Mouse (Mus musculus) midbrain, embryonic 11.5 days (tissue): ENCODE data around the gene Glis3. TPM values are rescaled to one million over a fixed set of nuclear protein-coding genes. Genes with fewer than 3 reads are reported as not detected.
A peak's percentile ranks its signal among the peaks of the same experiment; 100 is the strongest.

Experiments used
- ATAC-seq: fragments of 200-750 bp; cut with Nextera tagmentation; 2 replicates; pipeline ENCODE4 v1.8.0; 2017; ENCODE audit warnings: moderate TSS enrichment, moderate library complexity; ENCODE audit not compliant: low FRiP score
- DNase-seq: peaks from one replicate; pipeline ENCODE4 v3.0.0; 2015; ENCODE audit warnings: low spot score; ENCODE audit errors: missing footprints
- H3K27ac ChIP-seq: fragments of 300-500 bp; sonication (generic); 2 replicates; pipeline ENCODE4 v1.5.1; 2014; ENCODE audit warnings: low read depth, low read length
- H3K27me3 ChIP-seq: fragments of 300-500 bp; sonication (generic); 2 replicates; pipeline ENCODE4 v1.6.1; 2014; ENCODE audit warnings: mild to moderate bottlenecking, low read length, moderate library complexity, mixed read lengths; ENCODE audit not compliant: control insufficient read depth, insufficient read depth
- H3K36me3 ChIP-seq: fragments of 300-500 bp; sonication (generic); 2 replicates; pipeline ENCODE4 v1.6.1; 2014; ENCODE audit warnings: mild to moderate bottlenecking, low read length, moderate library complexity, mixed read lengths; ENCODE audit not compliant: control insufficient read depth, insufficient read depth
- H3K4me1 ChIP-seq: fragments of 300-500 bp; sonication (generic); 2 replicates; pipeline ENCODE4 v1.6.1; 2014; ENCODE audit warnings: low read length; ENCODE audit not compliant: control insufficient read depth, insufficient read depth
- H3K4me2 ChIP-seq: fragments of 300-500 bp; sonication (generic); 2 replicates; pipeline ENCODE4 v1.6.1; 2014; ENCODE audit warnings: mild to moderate bottlenecking, moderate library complexity
- H3K4me3 ChIP-seq: fragments of 300-500 bp; sonication (generic); 2 replicates; pipeline ENCODE4 v1.5.1; 2014; ENCODE audit warnings: low read depth, low read length
- H3K9ac ChIP-seq: fragments of 300-500 bp; sonication (generic); 2 replicates; pipeline ENCODE4 v1.6.1; 2014; ENCODE audit warnings: low read length
- H3K9me3 ChIP-seq: fragments of 300-500 bp; sonication (generic); 2 replicates; pipeline ENCODE4 v1.6.1; 2016; ENCODE audit warnings: low read length; ENCODE audit not compliant: control insufficient read depth
- WGBS: fragments of 180-500 bp; shearing (Covaris S2); extraction: QIAGEN DNeasy Blood & Tissue Kit; methylation state at CpG from one replicate; pipeline ENCODE4 v1.1.7; 2014; 5-methylcytosine and 5-hydroxymethylcytosine counted together
- polyA plus RNA-seq: library from polyadenylated mRNA; unstranded; fragments of >200 nt; fragmentation: Nextera tagmentation; extraction: Ambion mirVana; gene quantifications from 2 replicates; pipeline ENCODE4 v1.2.1, GENCODE M21; 2014

Glis3 gene
- polyA plus RNA-seq, 1 experiment from 2014 or later = 1.9 TPM

GRCm38 (mm10) chr19:28617191-28617590 lies 62.7 kb downstream of the Glis3 start:
- no peaks in the 10 kb centered on the region for H3K36me3 ChIP-seq
- H3K27me3 ChIP-seq = no peaks in the 10 kb centered on the region
- H3K4me2 ChIP-seq = no peak overlapping the region
- DNase-seq (no peak), ATAC-seq (no peak)
- H3K27ac ChIP-seq = no peak overlapping the region
- H3K9me3 ChIP-seq = no peaks in the 10 kb centered on the region
- no peaks in the 10 kb centered on the region; the same call in none of the 2 replicates for H3K4me1 ChIP-seq
- H3K4me3 ChIP-seq = no peak overlapping the region
- H3K9ac ChIP-seq = no peak overlapping the region
- 60% methylated on average over 8 of the region's 8 CpGs for WGBS

DNA sequence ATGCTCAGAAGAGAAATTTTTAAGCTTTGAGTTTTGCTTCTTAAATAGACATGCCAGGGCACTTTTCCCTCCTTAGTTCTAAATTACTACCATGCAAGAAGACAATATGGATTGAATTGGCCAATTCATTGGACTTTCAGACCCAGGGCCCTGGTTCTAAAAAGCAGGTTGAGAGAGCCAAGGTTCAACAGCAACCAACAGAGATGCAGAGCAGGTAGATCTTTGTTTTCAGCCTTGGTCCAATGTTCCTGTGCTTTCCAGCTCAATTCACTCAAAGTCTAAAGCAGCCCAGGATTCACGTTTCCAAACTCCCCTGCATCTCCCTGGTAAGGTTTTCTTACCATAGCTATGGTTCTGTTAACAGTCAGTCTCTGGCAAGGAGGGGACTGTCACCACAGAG lies 63.4 kb downstream of the Glis3 start:
- no peak overlapping the region for H3K4me3 ChIP-seq
- H3K9me3 ChIP-seq = no peaks in the 10 kb centered on the region
- H3K4me2 ChIP-seq = no peak overlapping the region
- no peaks in the 10 kb centered on the region; the same call in none of the 2 replicates for H3K4me1 ChIP-seq
- DNase-seq = no peak
- H3K9ac ChIP-seq = no peak overlapping the region
- no peak for ATAC-seq
- 66% methylated on average over 1 of the region's 1 CpGs for WGBS
- no peak overlapping the region for H3K27ac ChIP-seq
- no peaks in the 10 kb centered on the region for H3K27me3 ChIP-seq
- H3K36me3 ChIP-seq = no peaks in the 10 kb centered on the region

DNA sequence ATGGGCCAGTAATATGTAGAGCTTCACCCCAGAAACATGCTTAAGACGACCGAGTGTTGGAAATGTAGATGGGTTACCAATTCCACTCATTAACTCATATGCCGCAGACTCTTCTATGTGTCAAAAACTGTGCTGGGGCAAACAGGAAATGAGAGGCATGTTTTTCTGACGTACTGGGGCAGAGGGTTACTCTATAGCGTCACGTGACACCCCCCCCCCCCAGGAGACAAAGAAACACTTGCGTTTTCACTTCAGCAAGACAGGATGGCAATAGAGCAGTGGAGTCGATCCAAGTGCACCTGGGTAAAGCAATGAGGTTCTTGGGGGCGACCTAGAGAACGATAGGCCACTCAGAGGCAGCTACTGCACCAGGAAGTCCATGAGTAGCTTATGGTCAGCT lies 67.6 kb downstream of the Glis3 start:
- WGBS = 84% methylated on average over 10 of the region's 10 CpGs

DNA sequence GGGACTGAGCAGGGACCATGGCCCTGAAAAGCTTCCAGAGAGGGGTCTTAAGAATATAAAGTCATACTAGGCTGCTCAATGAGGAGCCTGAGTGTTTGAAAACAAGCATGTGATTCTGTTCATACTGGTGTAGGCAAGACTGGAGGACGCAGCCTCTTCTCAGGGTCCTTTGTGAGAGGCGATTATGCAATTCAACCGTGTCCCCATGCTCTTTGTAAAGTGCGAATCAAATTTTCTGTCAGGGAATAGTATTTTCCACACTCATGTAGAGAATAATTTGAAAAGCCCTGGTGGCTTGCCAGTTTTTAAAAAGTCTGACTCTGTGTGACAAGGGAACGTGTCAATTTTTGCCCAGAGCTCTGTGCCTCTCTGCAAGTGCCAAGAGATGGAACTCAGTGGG lies 71.1 kb downstream of the Glis3 start:
- WGBS = 39% methylated on average over 5 of the region's 5 CpGs
- H3K4me3 ChIP-seq = no peak overlapping the region
- H3K27ac ChIP-seq = 0 out of 2 replicates have a peak overlapping the region, but pooled peaks have one; percentile 10
- ATAC-seq (peak; percentile 64; the same call in 1 of the 2 replicates), DNase-seq (peak; percentile 89)
- no peak overlapping the region for H3K4me2 ChIP-seq
- H3K27me3 ChIP-seq = peaks cover 2% of the 10 kb centered on the region; the same call in 1 of the 2 replicates
- no peaks in the 10 kb centered on the region for H3K9me3 ChIP-seq
- H3K4me1 ChIP-seq = peaks cover 12% of the 10 kb centered on the region
- H3K9ac ChIP-seq = peak overlapping the region; percentile 17; the same call in 1 of the 2 replicates
- H3K36me3 ChIP-seq = no peaks in the 10 kb centered on the region

More for the DNA sequence above, 67.6 kb downstream of the Glis3 start:
- no peak for DNase-seq
- H3K9ac ChIP-seq = no peak overlapping the region
- H3K4me1 ChIP-seq = peaks cover 12% of the 10 kb centered on the region
- H3K36me3 ChIP-seq = no peaks in the 10 kb centered on the region
- peaks cover 2% of the 10 kb centered on the region; the same call in 1 of the 2 replicates for H3K27me3 ChIP-seq
- no peaks in the 10 kb centered on the region for H3K9me3 ChIP-seq
- H3K4me3 ChIP-seq = no peak overlapping the region
- no peak overlapping the region for H3K27ac ChIP-seq
- H3K4me2 ChIP-seq = no peak overlapping the region
- no peak for ATAC-seq

GRCm38 (mm10) chr19:28608277-28608676 lies 71.6 kb downstream of the Glis3 start:
- DNase-seq = no peak
- peaks cover 12% of the 10 kb centered on the region for H3K4me1 ChIP-seq
- 60% methylated on average over 6 of the region's 6 CpGs for WGBS
- 0 out of 2 replicates have a peak overlapping the region, but pooled peaks have one; percentile 10 for H3K27ac ChIP-seq
- peak overlapping the region; percentile 17; the same call in 1 of the 2 replicates for H3K9ac ChIP-seq
- H3K4me3 ChIP-seq = no peak overlapping the region
- H3K27me3 ChIP-seq = peaks cover 2% of the 10 kb centered on the region; the same call in 1 of the 2 replicates
- peak; percentile 22; the same call in 1 of the 2 replicates for ATAC-seq
- H3K4me2 ChIP-seq = no peak overlapping the region
- no peaks in the 10 kb centered on the region for H3K9me3 ChIP-seq
- no peaks in the 10 kb centered on the region for H3K36me3 ChIP-seq

GRCm38 (mm10) chr19:28600866-28601265 lies 79.0 kb downstream of the Glis3 start:
- Histone ChIP-seq H3K9ac (no peak overlapping the region), H3K27me3 (no peaks in the 10 kb centered on the region), H3K36me3 (no peaks in the 10 kb centered on the region), H3K27ac (no peak overlapping the region), H3K9me3 (no peaks in the 10 kb centered on the region), H3K4me1 (no peaks in the 10 kb centered on the region), H3K4me3 (no peak overlapping the region), H3K4me2 (no peak overlapping the region)
- no peak for DNase-seq
- ATAC-seq = no peak
- WGBS = 84% methylated on average over 4 of the region's 4 CpGs

DNA sequence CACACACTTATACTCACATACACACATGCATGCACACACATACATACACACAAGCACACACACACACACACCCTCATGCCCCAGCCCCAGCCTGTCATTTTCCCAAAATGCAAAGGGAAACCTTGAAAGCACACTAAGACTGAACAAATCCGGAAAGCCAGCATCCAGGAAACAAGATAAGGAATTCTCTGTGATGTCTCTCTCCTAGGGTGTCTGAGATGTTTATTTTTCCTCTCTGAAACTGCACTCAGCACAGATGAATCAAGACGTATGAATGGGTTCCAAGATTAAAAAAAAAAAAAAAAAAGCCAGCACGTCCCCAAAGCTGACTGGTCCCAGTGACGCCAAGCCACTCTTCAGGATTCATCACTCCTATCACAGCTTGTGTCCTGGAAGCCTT lies 85.7 kb downstream of the Glis3 start:
- Histone ChIP-seq H3K9me3 (no peaks in the 10 kb centered on the region), H3K27me3 (no peaks in the 10 kb centered on the region), H3K4me3 (no peak overlapping the region), H3K36me3 (no peaks in the 10 kb centered on the region), H3K4me2 (no peak overlapping the region), H3K27ac (no peak overlapping the region), H3K9ac (no peak overlapping the region), H3K4me1 (no peaks in the 10 kb centered on the region)
- WGBS = 59% methylated on average over 4 of the region's 4 CpGs
- DNase-seq = no peak
- ATAC-seq = no peak

GRCm38 (mm10) chr19:28592981-28593380 lies 86.9 kb downstream of the Glis3 start:
- DNase-seq = no peak
- H3K27me3 ChIP-seq = no peaks in the 10 kb centered on the region
- H3K9me3 ChIP-seq = no peaks in the 10 kb centered on the region
- no peaks in the 10 kb centered on the region for H3K4me1 ChIP-seq
- H3K27ac ChIP-seq = no peak overlapping the region
- no peak overlapping the region for H3K4me2 ChIP-seq
- no peak overlapping the region for H3K4me3 ChIP-seq
- WGBS = 87% methylated on average over 13 of the region's 13 CpGs
- no peaks in the 10 kb centered on the region for H3K36me3 ChIP-seq
- ATAC-seq = no peak
- H3K9ac ChIP-seq = no peak overlapping the region

DNA sequence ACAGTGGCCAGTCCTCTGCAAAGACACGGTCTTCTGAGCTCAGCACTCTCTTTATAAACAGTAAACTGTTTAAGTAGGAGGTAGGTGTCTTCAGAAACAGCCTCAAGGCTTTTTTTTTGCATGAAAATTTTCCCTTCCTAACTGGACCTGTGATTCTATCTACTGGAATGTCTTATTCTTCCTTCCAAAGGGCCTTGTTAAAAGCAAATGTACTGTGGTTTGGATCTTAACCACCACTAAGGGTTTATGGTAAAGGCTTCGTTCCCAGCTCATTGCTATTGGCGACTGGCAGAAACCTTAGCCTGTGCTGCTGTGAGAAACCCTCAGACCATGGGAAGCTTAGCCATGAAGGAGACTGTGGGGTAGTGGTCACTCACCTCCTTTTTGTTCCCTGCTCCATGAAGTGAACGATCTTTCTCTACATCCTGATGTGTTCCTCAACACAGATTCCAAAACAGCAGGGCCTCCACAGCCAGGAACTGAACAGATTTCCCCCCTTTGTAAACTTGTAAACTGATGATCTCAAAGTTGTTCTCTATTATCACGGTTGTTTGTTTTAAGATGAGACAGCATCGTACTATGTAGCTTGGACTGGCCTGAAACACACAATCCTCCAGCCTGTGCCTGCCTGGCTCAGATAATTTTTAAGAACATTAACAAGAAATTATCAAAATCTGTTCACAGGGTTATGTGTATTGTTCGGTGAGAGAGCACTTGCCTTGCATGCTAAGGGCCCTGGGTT lies 88.0 kb downstream of the Glis3 start:
- H3K4me2 ChIP-seq = no peak overlapping the region
- H3K27ac ChIP-seq = no peak overlapping the region
- H3K27me3 ChIP-seq = no peaks in the 10 kb centered on the region
- ATAC-seq (no peak), DNase-seq (no peak)
- H3K36me3 ChIP-seq = no peaks in the 10 kb centered on the region
- H3K9ac ChIP-seq = no peak overlapping the region
- 85% methylated on average over 7 of the region's 7 CpGs for WGBS
- no peak overlapping the region for H3K4me3 ChIP-seq
- no peaks in the 10 kb centered on the region for H3K9me3 ChIP-seq
- no peaks in the 10 kb centered on the region for H3K4me1 ChIP-seq
